34 mouse cellular contexts compared by ENCODE assay signal in genomic region chr3:116703835-116704234, GRCm38 (mm10). TPM values are rescaled to one million over a fixed set of nuclear protein-coding genes. Genes with fewer than 3 reads are reported as not detected.
DNase-seq lines count a peak whose midpoint lies in the region; ATAC-seq and TF ChIP-seq lines count a peak whose summit lies in the region.
"Had no signal": no experiment of that assay in that cellular context is flagged by ENCODE, and none has a peak within 500 bp of the region (broad histone marks: within the 10 kb centered on the region; RNA-seq: fewer than 3 reads in every experiment).

No protein-coding gene starts in this region.

- no peaks in the 10 kb centered on the region for H3K27me3 ChIP-seq in kidney, adult 2 months (replicated peaks; ENCODE audit: control insufficient read depth, insufficient read depth, low read length)
- no peaks in the 10 kb centered on the region for H3K27me3 ChIP-seq in intestine, embryonic 14.5 days (replicated peaks; ENCODE audit: control insufficient read depth, insufficient read depth, low read length)
- no peaks in the 10 kb centered on the region for H3K27me3 ChIP-seq in stomach, embryonic 16.5 days (ENCODE audit: control insufficient read depth, insufficient read depth, low read length)
- H3K27me3 ChIP-seq in hindbrain, postnatal 0 days (ENCODE audit: insufficient read depth, low read length): no peaks in the 10 kb centered on the region
- H3K27me3 ChIP-seq: forebrain, embryonic 13.5 days; hindbrain, embryonic 12.5 days; limb, embryonic 15.5 days; Patski had no signal

- no peak overlapping the region for H3K4me2 ChIP-seq in intestine, embryonic 14.5 days (ENCODE audit: low read length)
- no peak overlapping the region for H3K4me2 ChIP-seq in stomach, embryonic 16.5 days (ENCODE audit: low read depth, low read length)
- H3K4me2 ChIP-seq in hindbrain, postnatal 0 days (ENCODE audit: low read depth, low read length): no peak overlapping the region
- H3K4me2 ChIP-seq: forebrain, embryonic 13.5 days; hindbrain, embryonic 12.5 days; limb, embryonic 15.5 days; lung, embryonic 14.5 days had no signal

- WGBS in kidney, adult 2 months: 66% methylated on average over 5 of the region's 5 CpGs
- WGBS in intestine, embryonic 14.5 days: 90% methylated on average over 5 of the region's 5 CpGs
- whole genome bisulfite sequencing in stomach, embryonic 16.5 days: 86% methylated on average over 5 of the region's 5 CpGs
- WGBS in hindbrain, postnatal 0 days: 90% methylated on average over 5 of the region's 5 CpGs

- H3K9ac ChIP-seq in intestine, embryonic 14.5 days (ENCODE audit: low read length): no peak overlapping the region
- no peak overlapping the region for H3K9ac ChIP-seq in stomach, embryonic 16.5 days (ENCODE audit: low read length)
- H3K9ac ChIP-seq in hindbrain, postnatal 0 days (replicated peaks; ENCODE audit: low read length): no peak overlapping the region
- H3K9ac ChIP-seq: forebrain, embryonic 13.5 days; hindbrain, embryonic 12.5 days; limb, embryonic 15.5 days; lung, embryonic 14.5 days had no signal

- DNase-seq in kidney, adult 2 months: peak; percentile 56
- DNase-seq in kidney, adult 18-20 months: no peak
- peak; percentile 28 to 42 for DNase-seq in kidney, postnatal 36 days
- no peak for DNase-seq in kidney, postnatal 4 days
- no peak for DNase-seq in intestine, embryonic 14.5 days (ENCODE audit: low spot score)
- no peak for DNase-seq in urinary bladder, postnatal 36 days (ENCODE audit: low spot score in 2 of 2)
- no peak for DNase-seq in hindbrain, postnatal 0 days (ENCODE audit: low spot score)
- DNase-seq: adrenal gland, postnatal 10 days; cerebellum, adult 8-10 months; cerebellum, postnatal 25 days; gastrocnemius, postnatal 14 days; heart, postnatal 36 days; layer of hippocampus, postnatal 36 days; lung, embryonic 14.5 days; lung, postnatal 14 days; midbrain, embryonic 14.5 days; retina, postnatal 1 day; right cerebral cortex, postnatal 14 days; thymus, adult 2 months; thymus, postnatal 4 days had no signal

- no peak overlapping the region for H3K27ac ChIP-seq in kidney, adult 2 months (ENCODE audit: insufficient read depth, low read depth, low read length)
- H3K27ac ChIP-seq in intestine, embryonic 14.5 days (ENCODE audit: low read depth): no peak overlapping the region
- no peak overlapping the region; the same call in 1 of the 2 replicates for H3K27ac ChIP-seq in stomach, embryonic 16.5 days (ENCODE audit: low read length)
- no peak overlapping the region for H3K27ac ChIP-seq in hindbrain, postnatal 0 days
- H3K27ac ChIP-seq: forebrain, embryonic 13.5 days; heart, embryonic 10.5 days; hindbrain, embryonic 12.5 days; limb, embryonic 10.5 days; limb, embryonic 15.5 days had no signal

- TF ChIP-seq CTCF in kidney, adult 2 months (conservative IDR thresholded peaks at IDR 0.05; ENCODE audit: insufficient read depth, insufficient read length, low read depth, low read length): no peak; the same call in 1 of the 2 replicates
- no peak for TF ChIP-seq CTCF in hindbrain, postnatal 0 days (IDR thresholded peaks at IDR 0.05; ENCODE audit: low read depth)

- no peaks in the 10 kb centered on the region for H3K36me3 ChIP-seq in kidney, adult 2 months (ENCODE audit: control insufficient read depth, insufficient read depth, low read length)
- peaks cover 16% of the 10 kb centered on the region for H3K36me3 ChIP-seq in intestine, embryonic 14.5 days (ENCODE audit: control insufficient read depth, insufficient read depth, low read length)
- H3K36me3 ChIP-seq in stomach, embryonic 16.5 days (ENCODE audit: control insufficient read depth, insufficient read depth, low read length): no peaks in the 10 kb centered on the region
- no peaks in the 10 kb centered on the region for H3K36me3 ChIP-seq in hindbrain, postnatal 0 days (ENCODE audit: insufficient read depth, low read length)
- H3K36me3 ChIP-seq: hindbrain, embryonic 12.5 days had no signal

- H3K4me3 ChIP-seq in kidney, adult 2 months (ENCODE audit: insufficient read depth, low read depth, low read length): no peak overlapping the region
- H3K4me3 ChIP-seq in intestine, embryonic 14.5 days (ENCODE audit: low read depth, low read length): no peak overlapping the region
- H3K4me3 ChIP-seq in stomach, embryonic 16.5 days (replicated peaks; ENCODE audit: low read length): no peak overlapping the region
- H3K4me3 ChIP-seq in hindbrain, postnatal 0 days (ENCODE audit: low read length): no peak overlapping the region
- H3K4me3 ChIP-seq: forebrain, embryonic 13.5 days; heart, embryonic 10.5 days; hindbrain, embryonic 12.5 days; limb, embryonic 10.5 days; limb, embryonic 15.5 days had no signal

- no peak for TF ChIP-seq POLR2A in kidney, adult 2 months (IDR thresholded peaks at IDR 0.05; ENCODE audit: low read depth, low read length)

- peaks cover 13% of the 10 kb centered on the region; the same call in 1 of the 2 replicates for H3K4me1 ChIP-seq in kidney, adult 2 months (ENCODE audit: control insufficient read depth, insufficient read depth, low read length)
- no peaks in the 10 kb centered on the region for H3K4me1 ChIP-seq in intestine, embryonic 14.5 days (replicated peaks; ENCODE audit: control insufficient read depth, insufficient read depth, low read length)
- peaks cover 8% of the 10 kb centered on the region; the same call in 1 of the 2 replicates for H3K4me1 ChIP-seq in stomach, embryonic 16.5 days (ENCODE audit: control insufficient read depth, insufficient read depth, low read length)
- H3K4me1 ChIP-seq in hindbrain, postnatal 0 days (ENCODE audit: insufficient read depth, low read length): no peaks in the 10 kb centered on the region
- H3K4me1 ChIP-seq: forebrain, embryonic 13.5 days; hindbrain, embryonic 12.5 days; limb, embryonic 10.5 days; limb, embryonic 15.5 days had no signal

- no peaks in the 10 kb centered on the region for H3K9me3 ChIP-seq in intestine, embryonic 14.5 days (ENCODE audit: control insufficient read depth, low read length)
- no peaks in the 10 kb centered on the region for H3K9me3 ChIP-seq in stomach, embryonic 16.5 days (replicated peaks; ENCODE audit: control insufficient read depth, low read length)
- no peaks in the 10 kb centered on the region for H3K9me3 ChIP-seq in hindbrain, postnatal 0 days (ENCODE audit: low read length)
- H3K9me3 ChIP-seq: forebrain, embryonic 13.5 days; heart, embryonic 10.5 days; hindbrain, embryonic 12.5 days; limb, embryonic 10.5 days; limb, embryonic 15.5 days had no signal

- ATAC-seq in intestine, embryonic 14.5 days (replicated peaks; ENCODE audit: low FRiP score, low TSS enrichment, low read depth): 0 out of 2 replicates have a peak, but pooled peaks have one; percentile 40
- ATAC-seq in stomach, embryonic 16.5 days (ENCODE audit: insufficient read depth, low FRiP score): peak; percentile 18; the same call in 1 of the 2 replicates
- no peak for ATAC-seq in hindbrain, postnatal 0 days
- ATAC-seq: forebrain, embryonic 13.5 days; Patski had no signal

RNA-seq across cellular contexts. Expression of gene Slc35a3, which starts 8.8 kb away (rescaled TPM):
- 15.7 and 17.5 TPM in 2 replicates for polyA plus RNA-seq in kidney, adult 2 months (2012; rRNA removed)
- polyA plus RNA-seq in intestine, embryonic 14.5 days (2014; fragmentation: Nextera tagmentation; extraction: Ambion mirVana): 15.3 and 18.0 TPM in 2 replicates
- polyA plus RNA-seq in stomach, embryonic 16.5 days (2015; fragmentation: Nextera tagmentation; extraction: Ambion mirVana): 34.1 and 40.3 TPM in 2 replicates
- total RNA-seq in hindbrain, postnatal 0 days (2014; rRNA removed): 15.9 and 20.7 TPM in 2 replicates
- 7.0 and 8.0 TPM in 2 replicates for polyA plus RNA-seq in hindbrain, postnatal 0 days (2015; fragmentation: Nextera tagmentation; extraction: Ambion mirVana)

RNA-seq across cellular contexts. Expression of gene Gm43191, which starts 22.8 kb away (rescaled TPM):
- not detected in 2 replicates for polyA plus RNA-seq in kidney, adult 2 months (2012; rRNA removed)
- not detected in 2 replicates for polyA plus RNA-seq in intestine, embryonic 14.5 days (2014; fragmentation: Nextera tagmentation; extraction: Ambion mirVana)
- not detected in 2 replicates for polyA plus RNA-seq in stomach, embryonic 16.5 days (2015; fragmentation: Nextera tagmentation; extraction: Ambion mirVana)
- total RNA-seq in hindbrain, postnatal 0 days (2014; rRNA removed): not detected in 2 replicates
- polyA plus RNA-seq in hindbrain, postnatal 0 days (2015; fragmentation: Nextera tagmentation; extraction: Ambion mirVana): not detected in 2 replicates
- total RNA-seq: adrenal gland, postnatal 10 days; gastrocnemius, postnatal 14 days; granulocyte monocyte progenitor cell, adult 5-6 weeks; heart, postnatal 36 days; monocyte, adult 5-6 weeks had no signal
- polyA plus RNA-seq: embryonic facial prominence, embryonic 11.5 days; forebrain, embryonic 13.5 days; heart, embryonic 16.5 days; hindbrain, embryonic 12.5 days; large intestine, adult 2 months; limb, embryonic 10.5 days; limb, embryonic 15.5 days; lung, embryonic 14.5 days; midbrain, embryonic 14.5 days; neural tube, embryonic 14.5 days; small intestine, adult 2 months; thymus, adult 2 months had no signal

RNA-seq across cellular contexts. Expression of gene Mfsd14a, which starts 41.4 kb away (rescaled TPM):
- 27.5 and 27.8 TPM in 2 replicates for polyA plus RNA-seq in kidney, adult 2 months (2012; rRNA removed)
- 91.8 and 100 TPM in 2 replicates for polyA plus RNA-seq in intestine, embryonic 14.5 days (2014; fragmentation: Nextera tagmentation; extraction: Ambion mirVana)
- 84.1 and 89.5 TPM in 2 replicates for polyA plus RNA-seq in stomach, embryonic 16.5 days (2015; fragmentation: Nextera tagmentation; extraction: Ambion mirVana)
- total RNA-seq in hindbrain, postnatal 0 days (2014; rRNA removed): 40.4 and 49.3 TPM in 2 replicates
- 53.4 and 55.6 TPM in 2 replicates for polyA plus RNA-seq in hindbrain, postnatal 0 days (2015; fragmentation: Nextera tagmentation; extraction: Ambion mirVana)

Comparison
In these comparisons a context has a peak if more than half of its experiments do, and no peak if none do; other contexts are left out.
1. DNase-seq: peak in kidney, adult 2 months (single experiment) and kidney, postnatal 36 days (2 of 2); none in kidney, adult 18-20 months (single experiment), kidney, postnatal 4 days (0 of 2), intestine, embryonic 14.5 days (single experiment), urinary bladder, postnatal 36 days (0 of 2) and hindbrain, postnatal 0 days (single experiment).